Mouse (Mus musculus) lung, embryonic 16.5 days (tissue): ENCODE results near the gene Zfp639. TPM values are rescaled to one million over a fixed set of nuclear protein-coding genes. Genes with fewer than 3 reads are reported as not detected.

Source experiments
- ATAC-seq: fragments of 200-750 bp; cut with Nextera tagmentation; 2 replicates; pipeline ENCODE4 v1.8.0; 2017; ENCODE audit warnings: low read depth, mild to moderate bottlenecking, moderate library complexity
- H3K27ac ChIP-seq: fragments of 300-500 bp; sonication (generic); 2 replicates; pipeline ENCODE4 v1.5.1; 2014; ENCODE audit warnings: mild to moderate bottlenecking, control low read depth, low read length
- H3K27me3 ChIP-seq: fragments of 300-500 bp; sonication (generic); 2 replicates; pipeline ENCODE4 v1.6.1; 2014; ENCODE audit warnings: low read depth, low read length, mixed read lengths; ENCODE audit not compliant: control insufficient read depth, insufficient read depth
- H3K36me3 ChIP-seq: fragments of 300-500 bp; sonication (generic); 2 replicates; pipeline ENCODE4 v1.6.1; 2014; ENCODE audit warnings: low read length; ENCODE audit not compliant: control insufficient read depth, insufficient read depth
- H3K4me1 ChIP-seq: fragments of 300-500 bp; sonication (generic); replicated peaks from 2 replicates; pipeline ENCODE4 v1.6.1; 2014; ENCODE audit warnings: low read length, mixed read lengths; ENCODE audit not compliant: control insufficient read depth, insufficient read depth
- H3K4me2 ChIP-seq: fragments of 300-500 bp; sonication (generic); 2 replicates; pipeline ENCODE4 v1.6.1; 2014; ENCODE audit warnings: low read depth, low read length, control low read depth
- H3K4me3 ChIP-seq: fragments of 300-500 bp; sonication (generic); 2 replicates; pipeline ENCODE4 v1.5.1; 2014; ENCODE audit warnings: mild to moderate bottlenecking, low read length, control low read depth
- H3K9ac ChIP-seq: fragments of 300-500 bp; sonication (generic); 2 replicates; pipeline ENCODE4 v1.6.1; 2014; ENCODE audit warnings: low read length, control low read depth
- H3K9me3 ChIP-seq: fragments of 300-500 bp; sonication (generic); 2 replicates; pipeline ENCODE4 v1.6.1; 2016; ENCODE audit warnings: low read length; ENCODE audit not compliant: control insufficient read depth
- WGBS: fragments of 180-500 bp; shearing (Covaris S2); extraction: QIAGEN DNeasy Blood & Tissue Kit; methylation state at CpG from one replicate; pipeline ENCODE4 v1.1.7; 2014; 5-methylcytosine and 5-hydroxymethylcytosine counted together
- polyA plus RNA-seq: library from polyadenylated mRNA; unstranded; fragments of >200 nt; fragmentation: Nextera tagmentation; extraction: Ambion mirVana; gene quantifications from 2 replicates; pipeline ENCODE4 v1.2.1, GENCODE M21; 2015

Zfp639 gene
- polyA plus RNA-seq, 1 experiment from 2014 or later: 37.0 TPM

DNA sequence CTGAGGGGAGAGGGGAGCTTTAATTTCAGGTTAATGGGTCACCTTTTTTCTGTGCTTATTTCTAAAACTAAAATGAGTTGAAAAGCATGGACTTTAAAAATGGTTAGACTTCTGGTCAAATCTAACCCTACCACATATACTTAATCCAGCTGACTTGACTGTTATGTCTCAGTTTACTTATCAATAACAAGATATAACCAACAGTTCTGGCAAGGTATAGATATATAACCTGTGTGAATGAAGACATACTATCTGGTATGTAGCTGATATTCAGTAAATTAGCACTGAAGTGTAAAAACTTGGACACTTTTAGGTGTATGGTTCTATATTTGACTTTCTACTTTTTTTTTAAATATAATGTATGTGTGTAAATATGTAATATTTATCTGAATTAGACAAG is 3.5 kb downstream of the Zfp639 start:
- H3K27ac ChIP-seq: no peak overlapping the region
- peaks cover 7% of the 10 kb centered on the region; the same call in 1 of the 2 replicates for H3K4me1 ChIP-seq
- no peak overlapping the region for H3K4me3 ChIP-seq
- no peak overlapping the region for H3K4me2 ChIP-seq
- ATAC-seq: no peak
- peaks cover 15% of the 10 kb centered on the region for H3K36me3 ChIP-seq
- H3K27me3 ChIP-seq: no peaks in the 10 kb centered on the region
- no peak overlapping the region for H3K9ac ChIP-seq
- H3K9me3 ChIP-seq: no peaks in the 10 kb centered on the region

- WGBS: 86% methylated on average over 4 of the region's 4 CpGs
- H3K4me1 ChIP-seq: peaks cover 3% of the 10 kb centered on the region; the same call in 1 of the 2 replicates
- H3K27me3 ChIP-seq: no peaks in the 10 kb centered on the region
- ATAC-seq: no peak
- no peak overlapping the region for H3K27ac ChIP-seq
- H3K36me3 ChIP-seq: peaks cover 18% of the 10 kb centered on the region; the same call in 1 of the 2 replicates
- no peak overlapping the region for H3K4me2 ChIP-seq
- H3K4me3 ChIP-seq: no peak overlapping the region
- H3K9ac ChIP-seq: no peak overlapping the region
- peaks cover 8% of the 10 kb centered on the region for H3K9me3 ChIP-seq
Observed at GRCm38 (mm10) chr3:32527181-32527580, 17.1 kb downstream of the Zfp639 start.

DNA sequence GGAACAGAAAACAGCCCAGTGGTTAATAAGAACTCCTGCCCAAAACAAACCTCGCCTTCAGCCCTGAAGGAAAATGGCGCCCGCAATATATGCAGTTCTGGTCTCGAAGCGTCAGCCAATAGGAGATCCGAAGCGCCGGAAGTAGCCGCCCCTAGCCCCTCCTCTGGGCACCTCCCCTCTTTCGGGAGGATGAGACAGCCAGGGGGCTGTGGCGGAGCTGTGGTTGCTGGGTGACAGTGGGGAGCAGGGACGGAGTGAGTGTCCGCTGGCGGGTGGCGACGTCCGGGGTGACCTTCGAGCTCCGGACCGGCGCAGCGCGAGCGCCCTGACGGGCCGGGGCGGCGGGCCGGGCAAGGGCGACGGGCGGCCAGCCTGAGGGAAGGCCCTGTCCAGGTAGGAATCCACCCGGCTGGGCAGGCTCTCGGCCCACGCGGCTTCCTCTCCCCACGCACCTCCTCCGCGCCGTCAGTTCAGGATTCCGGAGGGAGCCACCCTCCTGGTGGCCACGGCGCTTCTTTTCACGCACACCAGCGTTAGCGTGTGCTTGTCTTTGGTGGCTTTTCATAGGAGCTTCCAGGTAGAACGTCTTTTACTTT is 19.3 kb downstream of the Zfp639 start, which contains the start of gene Mfn1:
Mfn1 (plus strand) TSS at position 163 of the 596 bp plus-strand sequence.
- WGBS: under 1% methylated on average over 45 of the region's 47 CpGs
- Histone ChIP-seq H3K9ac (peak within 1 kb of the TSS; percentile 88), H3K36me3 (peaks cover 10% of the 10 kb centered on the region; the same call in 1 of the 2 replicates), H3K27ac (peak within 1 kb of the TSS; percentile 66), H3K4me1 (peaks cover 3% of the 10 kb centered on the region; the same call in 1 of the 2 replicates), H3K4me3 (peak within 1 kb of the TSS; percentile 93), H3K9me3 (peaks cover 6% of the 10 kb centered on the region), H3K4me2 (peak within 1 kb of the TSS; percentile 73), H3K27me3 (no peaks in the 10 kb centered on the region)
- ATAC-seq: peak; percentile 100

GRCm38 (mm10) chr3:32530041-32530440 is 20.0 kb downstream of the Zfp639 start:
- H3K36me3 ChIP-seq: peaks cover 14% of the 10 kb centered on the region; the same call in 1 of the 2 replicates
- H3K9me3 ChIP-seq: peaks cover 6% of the 10 kb centered on the region
- H3K4me1 ChIP-seq: peaks cover 3% of the 10 kb centered on the region; the same call in 1 of the 2 replicates
- H3K27me3 ChIP-seq: no peaks in the 10 kb centered on the region
- no peak for ATAC-seq
- peak overlapping the region; percentile 73 for H3K4me2 ChIP-seq
- peak overlapping the region; percentile 93 for H3K4me3 ChIP-seq
- peak overlapping the region; percentile 88 for H3K9ac ChIP-seq
- no peak overlapping the region; the same call in 1 of the 2 replicates for H3K27ac ChIP-seq
- WGBS: 10% methylated on average over 5 of the region's 5 CpGs

DNA sequence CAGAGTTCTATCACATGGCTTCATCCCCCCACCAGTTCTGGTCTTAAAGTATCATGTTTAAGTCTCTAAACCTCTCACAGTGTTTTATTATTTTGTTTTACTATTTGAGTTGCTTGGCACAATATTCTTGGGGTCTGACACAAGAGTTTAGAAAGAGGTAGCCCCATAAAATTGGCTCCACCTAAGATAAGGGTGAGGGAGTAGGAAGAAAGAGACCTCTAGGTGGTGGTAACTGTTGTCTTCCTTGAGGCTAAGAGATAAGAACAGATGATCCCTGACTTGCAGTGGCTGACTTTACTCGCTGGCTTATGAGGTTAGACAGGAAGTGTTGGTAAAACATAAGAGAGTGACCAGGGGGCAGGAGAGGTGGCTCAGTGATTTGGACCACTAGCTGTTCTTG is 25.6 kb downstream of the Zfp639 start:
- H3K36me3 ChIP-seq: peaks cover 9% of the 10 kb centered on the region; the same call in 1 of the 2 replicates
- no peak overlapping the region for H3K9ac ChIP-seq
- H3K9me3 ChIP-seq: no peaks in the 10 kb centered on the region
- no peak overlapping the region for H3K27ac ChIP-seq
- no peaks in the 10 kb centered on the region for H3K4me1 ChIP-seq
- no peak for ATAC-seq
- WGBS: 50% methylated on average over 1 of the region's 1 CpGs
- H3K27me3 ChIP-seq: no peaks in the 10 kb centered on the region
- H3K4me3 ChIP-seq: no peak overlapping the region
- H3K4me2 ChIP-seq: no peak overlapping the region

- Histone ChIP-seq H3K4me1 (no peaks in the 10 kb centered on the region), H3K9me3 (no peaks in the 10 kb centered on the region), H3K4me3 (no peak overlapping the region), H3K27ac (no peak overlapping the region), H3K4me2 (no peak overlapping the region), H3K36me3 (peaks cover 12% of the 10 kb centered on the region; the same call in 1 of the 2 replicates), H3K9ac (no peak overlapping the region), H3K27me3 (no peaks in the 10 kb centered on the region)
- ATAC-seq: peak; percentile 83
- 61% methylated on average over 1 of the region's 1 CpGs for WGBS
Observed at GRCm38 (mm10) chr3:32537556-32537955, 27.5 kb downstream of the Zfp639 start.

- Histone ChIP-seq H3K27me3 (no peaks in the 10 kb centered on the region), H3K4me2 (no peak overlapping the region), H3K4me1 (no peaks in the 10 kb centered on the region), H3K9ac (no peak overlapping the region), H3K4me3 (no peak overlapping the region), H3K9me3 (no peaks in the 10 kb centered on the region), H3K36me3 (peaks cover 12% of the 10 kb centered on the region; the same call in 1 of the 2 replicates), H3K27ac (no peak overlapping the region)
- ATAC-seq: no peak
- WGBS: 90% methylated on average over 5 of the region's 5 CpGs
Observed at GRCm38 (mm10) chr3:32538091-32538490, 28.0 kb downstream of the Zfp639 start.

DNA sequence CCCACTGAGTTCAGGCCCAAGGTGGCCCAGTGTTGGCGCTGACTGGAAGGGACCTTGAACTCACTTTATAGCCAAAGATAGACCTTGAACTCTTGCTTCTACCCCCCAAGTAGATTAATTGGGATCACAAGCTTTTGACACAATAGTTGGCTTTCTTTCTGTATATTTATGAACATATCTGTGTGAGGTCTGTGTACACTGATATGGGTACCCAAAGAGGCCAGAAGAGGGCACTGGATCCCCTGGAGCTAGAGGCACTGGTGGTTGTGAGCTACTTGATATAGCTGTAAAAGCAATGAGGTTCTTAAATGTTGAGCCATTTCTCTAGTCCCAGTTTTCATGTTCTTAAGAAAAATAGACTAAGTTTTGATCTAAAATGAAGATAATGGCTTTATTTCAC is 43.0 kb downstream of the Zfp639 start:
- ATAC-seq: no peak

DNA sequence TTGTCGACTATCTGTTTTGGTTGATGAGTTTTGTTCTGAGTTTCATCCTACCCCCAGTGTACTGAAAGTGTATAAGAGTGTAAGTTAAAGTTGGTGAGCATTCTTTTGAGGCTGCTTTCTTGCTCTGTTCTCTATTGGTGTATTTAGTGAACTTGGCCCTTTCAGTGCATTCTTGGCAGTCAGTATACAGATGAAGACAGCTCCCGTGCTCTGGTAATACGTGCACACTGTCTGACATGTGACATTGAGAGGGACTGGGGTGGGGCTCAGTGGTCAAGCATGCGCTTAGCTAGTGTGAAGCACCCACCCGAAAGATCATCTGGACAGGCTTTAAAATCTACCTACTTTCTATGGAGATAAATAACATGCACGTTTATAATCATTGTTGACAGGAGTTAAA is 53.3 kb downstream of the Zfp639 start:
- H3K36me3 ChIP-seq: peaks cover 18% of the 10 kb centered on the region
- 87% methylated on average over 6 of the region's 6 CpGs for WGBS
- no peak overlapping the region for H3K27ac ChIP-seq
- H3K9me3 ChIP-seq: no peaks in the 10 kb centered on the region
- no peak for ATAC-seq
- no peak overlapping the region for H3K9ac ChIP-seq
- no peaks in the 10 kb centered on the region for H3K4me1 ChIP-seq
- H3K4me3 ChIP-seq: no peak overlapping the region
- no peaks in the 10 kb centered on the region for H3K27me3 ChIP-seq
- no peak overlapping the region for H3K4me2 ChIP-seq

More for the DNA sequence above, 43.0 kb downstream of the Zfp639 start:
- Histone ChIP-seq H3K9me3 (no peaks in the 10 kb centered on the region), H3K9ac (no peak overlapping the region), H3K27me3 (no peaks in the 10 kb centered on the region), H3K4me2 (no peak overlapping the region), H3K36me3 (peaks cover 18% of the 10 kb centered on the region), H3K4me1 (no peaks in the 10 kb centered on the region), H3K4me3 (no peak overlapping the region), H3K27ac (no peak overlapping the region)
- WGBS: 95% methylated on average over 1 of the region's 1 CpGs
